Mouse (Mus musculus): ENCODE results near the gene Tmem175. TPM values are rescaled to one million over a fixed set of nuclear protein-coding genes. Genes with fewer than 3 reads are reported as not detected.
A peak's percentile ranks its signal among the peaks of the same experiment; 100 is the strongest.

The Tmem175 gene
- total RNA-seq, 4 experiments from 2014 or later: 6.9 to 9.2 (median 8.0) TPM

GRCm38 (mm10) chr5:108677605-108678295, 48.2 kb downstream of the Tmem175 start:
- no peak for DNase-seq (ENCODE audit: low spot score in 2 of 2)

GRCm38 (mm10) chr5:108678296-108678854, 48.8 kb downstream of the Tmem175 start:
- no peak for DNase-seq (ENCODE audit: low spot score in 2 of 2)

- no peak for DNase-seq (ENCODE audit: low spot score in 2 of 2)
These were observed 50.3 kb downstream of the Tmem175 start for GRCm38 (mm10) chr5:108679909-108680308.

GRCm38 (mm10) chr5:108680871-108681270, 51.3 kb downstream of the Tmem175 start:
- no peak for DNase-seq (ENCODE audit: low spot score in 2 of 2)

- DNase-seq (ENCODE audit: low spot score in 2 of 2): no peak
These were observed 59.5 kb downstream of the Tmem175 start for GRCm38 (mm10) chr5:108689091-108689490.

- DNase-seq (ENCODE audit: low spot score in 2 of 2): no peak
These were observed 61.6 kb downstream of the Tmem175 start for GRCm38 (mm10) chr5:108691152-108691551.

- DNase-seq (ENCODE audit: low spot score in 2 of 2): peak; percentile 21 to 46
These were observed 62.7 kb downstream of the Tmem175 start, which contains the start of gene Fgfrl1 for GRCm38 (mm10) chr5:108692271-108692670. TSS of gene Fgfrl1 (plus strand) at chr5:108692382.

GRCm38 (mm10) chr5:108693872-108694288, 64.3 kb downstream of the Tmem175 start:
- peak; percentile 41 to 67 for DNase-seq (ENCODE audit: low spot score in 2 of 2)

GRCm38 (mm10) chr5:108694352-108695261, 65.0 kb downstream of the Tmem175 start:
- peak in 1 of 2 experiments; percentile 9 for DNase-seq (ENCODE audit: low spot score in 2 of 2)

- peak in 1 of 2 experiments; percentile 39 for DNase-seq (ENCODE audit: low spot score in 2 of 2)
These were observed 66.3 kb downstream of the Tmem175 start for GRCm38 (mm10) chr5:108695861-108696260.

- no peak for DNase-seq (ENCODE audit: low spot score in 2 of 2)
These were observed 67.0 kb downstream of the Tmem175 start for GRCm38 (mm10) chr5:108696542-108696941.

- no peak for DNase-seq (ENCODE audit: low spot score in 2 of 2)
These were observed 67.8 kb downstream of the Tmem175 start for GRCm38 (mm10) chr5:108697341-108697753.

Other genes starting within 250 kb of the Tmem175 start
- gene Pde6b, start 241.4 kb upstream of the Tmem175 start, total RNA-seq (2022): not detected
- 100 to 1,000 TPM; 265 to 675 (median 469) TPM for gene Atp5k, start 195.3 kb upstream of the Tmem175 start, total RNA-seq (2022)
- gene Mfsd7a, start 180.9 kb upstream of the Tmem175 start, total RNA-seq (2022): 1 to 10 TPM; 1.6 to 2.3 (median 1.8) TPM
- gene Pcgf3, start 168.5 kb upstream of the Tmem175 start, total RNA-seq (2022): 10 to 100 TPM; 28.4 to 38.8 (median 33.3) TPM
- gene Cplx1, start 79.7 kb upstream of the Tmem175 start, total RNA-seq (2022): not detected
- gene Gak, start within 50 bp of the Tmem175 start, total RNA-seq (2022): 10 to 100 TPM in 2 of 4 experiments, 1 to 10 TPM in 2; 9.3 to 12.6 (median 10.3) TPM
- 1 to 10 TPM; 8.3 to 9.8 (median 9.2) TPM for gene Idua, start 30.6 kb downstream of the Tmem175 start, total RNA-seq (2022)
- gene Dgkq, start 39.9 kb downstream of the Tmem175 start, total RNA-seq (2022): 1 to 10 TPM; 2.6 to 4.6 (median 3.1) TPM
- gene Slc26a1, start 45.8 kb downstream of the Tmem175 start, total RNA-seq (2022): not detected
- gene Fgfrl1, start 62.6 kb downstream of the Tmem175 start, total RNA-seq (2022): 10 to 100 TPM; 23.6 to 25.6 (median 24.4) TPM
- not detected for gene Rnf212, start 145.2 kb downstream of the Tmem175 start, total RNA-seq (2022)
- gene Tmed11, start 165.6 kb downstream of the Tmem175 start, total RNA-seq (2022): not detected
- not detected for gene Vmn2r8, start 179.1 kb downstream of the Tmem175 start, total RNA-seq (2022)
- not detected for gene Vmn2r9, start 222.8 kb downstream of the Tmem175 start, total RNA-seq (2022)